Mouse (Mus musculus) urinary bladder, postnatal 0 days (tissue): ENCODE data around the gene Zkscan3. TPM values are rescaled to one million over a fixed set of nuclear protein-coding genes. Genes with fewer than 3 reads are reported as not detected.

Source experiments
- microRNA counts: library from miRNA; unstranded; fragments of <30 nt; microRNA quantifications from one replicate; lab custom pipeline; 2016
- microRNA-seq: library from miRNA; unstranded; fragments of <30 nt; microRNA quantifications from one replicate; pipeline ENCODE4, GENCODE M21; 2016
- polyA plus RNA-seq: library from polyadenylated mRNA; unstranded; fragments of >200 nt; fragmentation: Nextera tagmentation; extraction: Ambion mirVana; gene quantifications from 2 replicates; pipeline ENCODE4 v1.2.1, GENCODE M21; 2015

The Zkscan3 gene
- polyA plus RNA-seq: 33.7 and 34.0 TPM in 2 replicates

DNA sequence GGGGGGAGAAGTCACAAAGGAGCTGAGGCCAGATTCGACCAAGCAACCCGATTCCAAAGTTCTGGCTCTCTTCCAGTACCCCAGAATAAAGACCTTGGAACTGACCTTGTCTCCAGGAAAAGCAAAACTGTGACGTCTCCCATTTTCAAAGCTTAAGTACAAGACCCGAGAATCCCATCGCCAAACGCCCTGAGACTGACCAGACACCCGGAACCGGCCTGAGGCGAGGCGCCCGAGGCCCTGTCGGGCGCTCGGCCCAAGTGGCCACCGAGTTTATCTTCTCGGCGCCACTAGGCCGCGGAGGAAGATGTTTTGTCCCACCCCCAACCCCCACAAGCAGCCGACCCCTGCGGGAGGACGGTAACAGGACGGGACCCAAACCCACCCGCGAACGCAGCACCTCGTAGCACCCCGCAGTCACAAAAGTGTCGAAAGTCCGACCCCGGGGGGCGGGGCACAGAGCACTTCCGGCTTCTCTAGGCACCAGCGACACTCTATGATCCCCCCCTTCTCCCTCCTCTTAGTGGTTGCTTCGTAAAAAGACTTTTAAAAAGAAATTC lies at the start of gene Zkscan3:
Gene Zkscan3 (minus strand): TSS at position 469 of the 560 bp plus-strand sequence.

GRCm38 (mm10) chr13:21440503-21441206 lies 38.1 kb upstream of the Zkscan3 start, which contains the start of gene Pgbd1:
Gene Pgbd1 (minus strand): TSS chr13:21441058.

DNA sequence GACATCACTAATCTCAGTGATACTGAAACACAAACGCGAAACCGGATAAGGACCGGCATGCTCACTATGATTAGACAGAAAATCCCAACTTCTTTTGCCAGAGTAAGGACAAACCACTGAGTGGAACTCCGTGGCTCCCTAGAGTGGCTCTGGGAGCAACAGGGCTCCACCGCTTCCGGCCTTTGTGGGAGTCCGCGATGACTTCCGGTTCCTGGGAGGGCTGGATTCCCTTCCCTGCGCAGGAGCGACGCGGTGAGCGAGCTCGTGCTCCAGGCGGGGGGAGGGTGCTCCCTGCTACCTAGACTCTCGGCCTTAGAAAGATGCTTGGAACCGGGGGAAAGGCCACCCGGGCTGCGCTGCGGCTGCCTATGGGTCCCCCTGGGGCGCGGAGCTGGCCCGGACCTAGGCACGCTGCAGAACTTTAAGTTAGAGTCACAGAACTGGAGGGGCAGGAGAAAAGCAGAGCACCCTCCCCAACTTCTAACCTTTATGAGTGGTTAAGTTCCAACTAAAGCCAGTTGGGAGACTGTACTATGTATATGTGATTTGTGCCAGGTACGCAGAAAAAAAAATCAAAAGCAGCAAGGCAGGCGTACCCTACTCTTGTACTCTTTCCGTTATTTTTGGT lies 39.8 kb downstream of the Zkscan3 start, which contains the start of gene Zscan12:
Gene Zscan12 (plus strand): TSS at position 200 of the 628 bp plus-strand sequence.

DNA sequence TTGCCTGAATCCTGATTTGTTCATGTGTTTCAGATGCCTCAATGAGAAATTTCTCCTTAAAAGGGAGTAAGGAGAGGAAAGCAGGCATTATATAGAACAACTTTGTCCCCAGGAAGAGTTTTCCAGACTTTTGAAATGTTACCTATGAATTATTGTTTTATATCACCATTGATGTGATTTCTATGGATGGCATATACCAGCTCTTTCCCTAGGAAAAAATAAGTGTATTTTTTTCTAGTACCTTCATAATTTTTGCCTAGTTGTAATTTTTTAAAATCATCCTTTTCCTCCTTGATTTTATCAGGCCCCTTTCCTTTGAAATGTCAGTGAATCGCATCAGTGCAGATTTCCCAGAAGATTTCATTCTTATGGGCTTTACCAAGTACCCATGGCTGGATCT lies 55.9 kb downstream of the Zkscan3 start, which contains the start of gene Olfr1367:
Gene Olfr1367 (plus strand): TSS at position 301 of the 400 bp plus-strand sequence.

MicroRNAs encoded within 50 kb of the gene (microRNA counts, 519-probe panel; counts per million panel counts)
- microRNA mmu-miR-1896 (lab: Ali Mortazavi, UCI): 3,706 counts per million, percentile 64 among the panel's probes with 10 or more counts

Small RNA genes lying within 50 kb of the gene (microRNA-seq; reads per million reads assigned to microRNA genes)
- gene Mir1896 (not detected), gene Mir6942 (not detected)

Other genes with a start within 250 kb of the Zkscan3 start
- gene Trim27, start 223.3 kb downstream of the Zkscan3 start, polyA plus RNA-seq: 65.5 and 66.4 TPM in 2 replicates
- not detected in 2 replicates for gene Gpx5, start 110.0 kb downstream of the Zkscan3 start, polyA plus RNA-seq
- not detected in 2 replicates for gene Gpx6, start 90.6 kb downstream of the Zkscan3 start, polyA plus RNA-seq
- not detected in 2 replicates for gene Olfr1367, start 55.8 kb downstream of the Zkscan3 start, polyA plus RNA-seq
- 4.6 and 4.9 TPM in 2 replicates for gene Zscan12, start 39.9 kb downstream of the Zkscan3 start, polyA plus RNA-seq
- gene Pgbd1, start 38.3 kb upstream of the Zkscan3 start, polyA plus RNA-seq: 0.63 and 0.66 TPM in 2 replicates
- gene Zscan26, start 51.0 kb upstream of the Zkscan3 start, polyA plus RNA-seq: 19.5 and 20.3 TPM in 2 replicates
- gene Nkapl, start 65.8 kb upstream of the Zkscan3 start, polyA plus RNA-seq: 2.1 TPM in 2 replicates
- 1.2 and 2.0 TPM in 2 replicates for gene Zkscan4, start 76.2 kb upstream of the Zkscan3 start, polyA plus RNA-seq
- not detected in 2 replicates for gene Gm10065, start 76.7 kb upstream of the Zkscan3 start, polyA plus RNA-seq
- 0.33 and 0.37 TPM in 2 replicates for gene AK157302, start 92.5 kb upstream of the Zkscan3 start, polyA plus RNA-seq
- 9.9 and 11.1 TPM in 2 replicates for gene Gm11273, start 98.7 kb upstream of the Zkscan3 start, polyA plus RNA-seq
- gene Zkscan8, start 128.4 kb upstream of the Zkscan3 start, polyA plus RNA-seq: 2.0 and 2.8 TPM in 2 replicates
- gene Olfr1366, start 140.1 kb upstream of the Zkscan3 start, polyA plus RNA-seq: 0.13 TPM in 1 of 2 replicates, not detected in the other
- not detected in 2 replicates for gene Olfr1535, start 157.1 kb upstream of the Zkscan3 start, polyA plus RNA-seq
- gene Olfr1364, start 179.0 kb upstream of the Zkscan3 start, polyA plus RNA-seq: not detected in 2 replicates
- not detected in 2 replicates for gene Olfr1362, start 211.3 kb upstream of the Zkscan3 start, polyA plus RNA-seq
- not detected in 2 replicates for gene Olfr11, start 239.8 kb upstream of the Zkscan3 start, polyA plus RNA-seq